Mouse (Mus musculus): ENCODE measurements around the gene Ahsg. TPM values are rescaled to one million over a fixed set of nuclear protein-coding genes. Genes with fewer than 3 reads are reported as not detected.

Ahsg gene
- polyA plus RNA-seq, 1 experiment from 2014 or later, result 0.24 TPM

GRCm38 (mm10) chr16:22873369-22873768 is 17.7 kb upstream of the Ahsg start:
- Histone ChIP-seq H3K27me3 (no peaks in the 10 kb centered on the region), H3K4me2 (replicated peaks) (no peak overlapping the region), H3K4me3 (replicated peaks) (no peak overlapping the region), H3K36me3 (peaks cover 55% of the 10 kb centered on the region), H3K9me3 (no peaks in the 10 kb centered on the region), H3K4me1 (replicated peaks) (no peaks in the 10 kb centered on the region), H3K27ac (no peak overlapping the region), H3K9ac (replicated peaks) (no peak overlapping the region)
- ATAC-seq, result no peak
- WGBS, result 83% methylated on average over 4 of the region's 4 CpGs

- no peaks in the 10 kb centered on the region for H3K27me3 ChIP-seq
- H3K4me1 ChIP-seq (replicated peaks), result peaks cover 9% of the 10 kb centered on the region
- H3K36me3 ChIP-seq, result peaks cover 24% of the 10 kb centered on the region
- ATAC-seq, result no peak
- no peak overlapping the region for H3K27ac ChIP-seq
- no peaks in the 10 kb centered on the region for H3K9me3 ChIP-seq
- H3K9ac ChIP-seq (replicated peaks), result no peak overlapping the region
- H3K4me2 ChIP-seq (replicated peaks), result no peak overlapping the region
- no peak overlapping the region for H3K4me3 ChIP-seq (replicated peaks)
- 51% methylated on average over 9 of the region's 9 CpGs for WGBS
These were observed 14.6 kb upstream of the Ahsg start for GRCm38 (mm10) chr16:22876218-22877043.

GRCm38 (mm10) chr16:22877660-22878390 is 13.3 kb upstream of the Ahsg start:
- Histone ChIP-seq H3K9me3 (no peaks in the 10 kb centered on the region), H3K9ac (replicated peaks) (no peak overlapping the region), H3K27ac (no peak overlapping the region), H3K27me3 (no peaks in the 10 kb centered on the region), H3K4me2 (replicated peaks) (no peak overlapping the region), H3K4me1 (replicated peaks) (peaks cover 9% of the 10 kb centered on the region), H3K36me3 (peaks cover 10% of the 10 kb centered on the region), H3K4me3 (replicated peaks) (no peak overlapping the region)
- no peak for ATAC-seq
- 84% methylated on average over 11 of the region's 11 CpGs for WGBS

DNA sequence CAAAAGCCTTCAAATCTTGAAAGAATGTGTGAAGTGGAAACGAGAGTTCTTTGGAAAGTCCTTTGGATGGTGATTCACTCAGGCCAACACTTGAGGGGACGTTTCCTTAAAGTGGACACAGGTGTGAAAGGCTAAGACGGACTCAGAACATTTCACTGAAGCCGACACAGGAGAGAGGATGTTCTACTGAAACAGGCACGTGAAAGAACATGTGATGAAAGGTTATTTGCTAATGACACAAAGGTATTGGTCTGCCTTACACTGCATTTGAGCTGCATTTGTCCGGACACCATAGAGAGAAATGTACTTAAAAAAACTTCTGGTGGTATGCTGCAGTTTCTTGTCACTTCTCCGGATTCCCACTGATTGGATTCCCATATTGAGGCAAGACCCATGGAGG is 12.4 kb upstream of the Ahsg start:
- ATAC-seq, result no peak
- WGBS, result 74% methylated on average over 7 of the region's 7 CpGs
- Histone ChIP-seq H3K4me2 (replicated peaks) (no peak overlapping the region), H3K27me3 (no peaks in the 10 kb centered on the region), H3K4me3 (replicated peaks) (no peak overlapping the region), H3K9ac (replicated peaks) (no peak overlapping the region), H3K36me3 (peaks cover 1% of the 10 kb centered on the region; the same call in 1 of the 2 replicates), H3K9me3 (no peaks in the 10 kb centered on the region), H3K27ac (no peak overlapping the region), H3K4me1 (replicated peaks) (peaks cover 9% of the 10 kb centered on the region)

DNA sequence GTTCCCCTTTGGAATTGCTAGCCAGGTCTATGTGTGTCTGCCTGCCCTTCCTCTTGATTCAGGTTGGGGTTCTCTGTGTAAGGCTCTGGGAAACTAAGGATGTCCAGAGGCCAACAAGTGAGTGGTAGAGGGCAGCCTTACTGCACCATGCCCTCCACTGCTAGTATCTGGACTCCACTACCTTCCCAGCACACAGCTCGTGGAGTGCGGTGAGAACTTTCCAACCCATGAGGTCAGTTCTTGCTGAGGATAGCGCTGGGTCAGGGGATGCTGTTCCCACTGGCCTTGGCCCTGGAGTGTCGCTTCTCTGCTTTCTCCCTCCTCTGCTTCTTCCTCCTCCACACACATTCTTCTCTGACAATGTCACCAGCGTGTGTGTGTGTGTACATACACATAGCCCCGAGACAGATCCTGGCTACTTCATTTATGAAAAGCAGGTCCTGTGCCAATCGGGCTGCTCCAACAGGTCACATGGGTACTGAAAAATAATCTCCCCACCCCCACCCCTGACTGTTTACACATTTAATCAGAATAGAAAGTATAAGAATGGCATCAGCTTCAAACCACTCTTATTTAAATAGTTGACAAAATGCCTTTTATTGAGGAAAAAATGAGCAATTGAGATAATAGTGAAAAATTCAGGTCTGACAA is 11.0 kb upstream of the Ahsg start:
- Histone ChIP-seq H3K9ac (replicated peaks) (no peak overlapping the region), H3K4me1 (replicated peaks) (peaks cover 9% of the 10 kb centered on the region), H3K36me3 (no peaks in the 10 kb centered on the region), H3K9me3 (no peaks in the 10 kb centered on the region), H3K4me3 (replicated peaks) (no peak overlapping the region), H3K4me2 (replicated peaks) (no peak overlapping the region), H3K27ac (no peak overlapping the region), H3K27me3 (no peaks in the 10 kb centered on the region)
- 65% methylated on average over 7 of the region's 7 CpGs for WGBS
- no peak for ATAC-seq

DNA sequence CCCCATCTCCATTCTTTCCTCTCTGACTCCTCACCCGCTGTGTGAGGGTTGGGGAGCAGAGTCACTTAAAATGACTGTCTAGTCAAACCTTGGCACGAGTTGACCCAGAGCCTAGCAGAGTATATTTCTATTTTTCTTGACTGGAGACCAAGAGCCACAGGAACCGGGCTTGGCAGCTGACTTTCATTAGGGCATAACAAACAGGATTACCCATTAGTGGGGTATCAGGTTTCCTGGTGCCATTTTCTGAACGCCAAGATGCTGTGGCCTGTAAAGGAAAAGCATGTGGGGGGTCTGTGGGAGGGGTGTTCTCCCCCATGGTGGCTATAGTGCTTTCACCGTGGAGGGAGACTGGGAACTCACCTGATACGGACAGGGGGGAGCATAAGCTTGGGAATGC is 10.2 kb upstream of the Ahsg start:
- H3K4me1 ChIP-seq (replicated peaks), result peaks cover 9% of the 10 kb centered on the region
- no peak overlapping the region for H3K9ac ChIP-seq (replicated peaks)
- 8% methylated on average over 6 of the region's 6 CpGs for WGBS
- ATAC-seq, result no peak
- no peak overlapping the region for H3K4me3 ChIP-seq (replicated peaks)
- no peak overlapping the region for H3K27ac ChIP-seq
- no peaks in the 10 kb centered on the region for H3K27me3 ChIP-seq
- no peak overlapping the region for H3K4me2 ChIP-seq (replicated peaks)
- no peaks in the 10 kb centered on the region for H3K9me3 ChIP-seq
- no peaks in the 10 kb centered on the region for H3K36me3 ChIP-seq

- Histone ChIP-seq H3K9ac (replicated peaks) (no peak overlapping the region), H3K4me2 (replicated peaks) (no peak overlapping the region), H3K4me3 (replicated peaks) (no peak overlapping the region), H3K27ac (no peak overlapping the region), H3K27me3 (no peaks in the 10 kb centered on the region), H3K4me1 (replicated peaks) (peaks cover 9% of the 10 kb centered on the region), H3K9me3 (no peaks in the 10 kb centered on the region), H3K36me3 (no peaks in the 10 kb centered on the region)
- WGBS, result 83% methylated on average over 4 of the region's 4 CpGs
- ATAC-seq, result no peak
These were observed 9.6 kb upstream of the Ahsg start for GRCm38 (mm10) chr16:22881487-22881886.

DNA sequence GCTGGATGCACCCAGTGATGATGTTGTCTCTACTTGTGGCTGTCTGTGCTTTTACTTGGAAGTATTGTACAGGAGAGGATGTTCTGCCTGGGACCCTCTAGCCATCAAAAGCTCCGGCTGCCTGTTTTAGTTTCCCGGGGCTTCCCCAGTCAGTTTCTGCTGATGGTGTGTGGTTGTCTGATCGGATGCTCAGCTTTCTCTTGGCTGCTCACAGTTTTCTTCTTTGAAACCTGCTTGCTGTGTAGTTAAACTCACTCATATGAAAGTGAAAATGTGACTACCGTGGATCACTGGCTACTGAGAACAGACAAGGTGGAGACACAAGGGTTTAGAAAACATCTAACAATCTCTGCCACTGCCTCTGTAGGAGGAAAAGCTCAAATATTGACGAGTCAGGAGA is 7.6 kb upstream of the Ahsg start:
- H3K9me3 ChIP-seq, result no peaks in the 10 kb centered on the region
- H3K4me2 ChIP-seq (replicated peaks), result no peak overlapping the region
- ATAC-seq, result no peak
- no peaks in the 10 kb centered on the region for H3K36me3 ChIP-seq
- H3K27ac ChIP-seq, result no peak overlapping the region
- no peaks in the 10 kb centered on the region for H3K27me3 ChIP-seq
- H3K9ac ChIP-seq (replicated peaks), result no peak overlapping the region
- peaks cover 9% of the 10 kb centered on the region for H3K4me1 ChIP-seq (replicated peaks)
- H3K4me3 ChIP-seq (replicated peaks), result no peak overlapping the region
- 85% methylated on average over 5 of the region's 5 CpGs for WGBS

- H3K9me3 ChIP-seq, result no peaks in the 10 kb centered on the region
- H3K9ac ChIP-seq (replicated peaks), result no peak overlapping the region
- no peaks in the 10 kb centered on the region for H3K36me3 ChIP-seq
- ATAC-seq, result no peak
- no peak overlapping the region for H3K27ac ChIP-seq
- H3K4me2 ChIP-seq (replicated peaks), result no peak overlapping the region
- H3K27me3 ChIP-seq, result no peaks in the 10 kb centered on the region
- peaks cover 9% of the 10 kb centered on the region for H3K4me1 ChIP-seq (replicated peaks)
- WGBS, result 54% methylated on average over 4 of the region's 4 CpGs
- H3K4me3 ChIP-seq (replicated peaks), result no peak overlapping the region
These were observed 5.7 kb upstream of the Ahsg start for GRCm38 (mm10) chr16:22885356-22885755.

- Histone ChIP-seq H3K4me1 (replicated peaks) (no peaks in the 10 kb centered on the region), H3K27me3 (no peaks in the 10 kb centered on the region), H3K27ac (no peak overlapping the region), H3K9me3 (no peaks in the 10 kb centered on the region), H3K9ac (replicated peaks) (no peak overlapping the region), H3K36me3 (no peaks in the 10 kb centered on the region), H3K4me2 (replicated peaks) (no peak overlapping the region), H3K4me3 (replicated peaks) (no peak overlapping the region)
- WGBS, result 90% methylated on average over 3 of the region's 3 CpGs
- ATAC-seq, result no peak
These were observed 4.4 kb upstream of the Ahsg start for GRCm38 (mm10) chr16:22886726-22887125.

GRCm38 (mm10) chr16:22888835-22889234 is 2.2 kb upstream of the Ahsg start:
- no peaks in the 10 kb centered on the region for H3K9me3 ChIP-seq
- no peaks in the 10 kb centered on the region for H3K36me3 ChIP-seq
- no peak overlapping the region for H3K4me3 ChIP-seq (replicated peaks)
- 45% methylated on average over 4 of the region's 4 CpGs for WGBS
- H3K27ac ChIP-seq, result no peak overlapping the region
- no peak overlapping the region for H3K9ac ChIP-seq (replicated peaks)
- H3K27me3 ChIP-seq, result no peaks in the 10 kb centered on the region
- no peak overlapping the region for H3K4me2 ChIP-seq (replicated peaks)
- no peak for ATAC-seq
- H3K4me1 ChIP-seq (replicated peaks), result no peaks in the 10 kb centered on the region

DNA sequence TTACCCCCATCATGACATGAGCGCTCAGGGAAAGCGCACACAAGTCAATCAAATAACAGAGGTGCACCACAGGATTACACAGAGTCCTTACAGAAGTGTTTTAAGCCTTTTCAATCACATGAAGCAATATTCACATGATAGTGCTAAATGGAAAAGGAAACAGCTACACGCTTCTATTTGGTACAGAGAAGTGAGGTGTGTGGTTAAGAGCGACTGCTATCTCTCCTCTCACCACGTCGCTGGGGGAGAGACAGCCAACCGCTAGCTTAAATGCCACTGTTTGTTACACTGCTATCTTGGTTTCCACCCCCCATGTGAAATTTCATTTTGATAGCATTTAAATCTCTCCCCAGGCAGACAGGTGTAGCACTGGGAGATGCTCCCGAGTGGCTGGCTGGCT is 1.4 kb upstream of the Ahsg start:
- H3K4me3 ChIP-seq (replicated peaks), result no peak overlapping the region
- no peak overlapping the region for H3K4me2 ChIP-seq (replicated peaks)
- no peak for ATAC-seq
- no peak overlapping the region for H3K9ac ChIP-seq (replicated peaks)
- H3K4me1 ChIP-seq (replicated peaks), result no peaks in the 10 kb centered on the region
- H3K27me3 ChIP-seq, result no peaks in the 10 kb centered on the region
- H3K36me3 ChIP-seq, result no peaks in the 10 kb centered on the region
- 92% methylated on average over 8 of the region's 8 CpGs for WGBS
- no peaks in the 10 kb centered on the region for H3K9me3 ChIP-seq
- no peak overlapping the region for H3K27ac ChIP-seq

Measured in midbrain, embryonic 13.5 days (tissue).